Mouse (Mus musculus): ENCODE measurements around the gene Antxr1. TPM values are rescaled to one million over a fixed set of nuclear protein-coding genes. Genes with fewer than 3 reads are reported as not detected.
"Not testable (repeated sequence)": the region's sequence is repeated elsewhere in the genome, so short reads cannot be mapped to it uniquely, and the experiment has no call there.

Antxr1 gene
- polyA plus RNA-seq, 1 experiment = not detected

DNA sequence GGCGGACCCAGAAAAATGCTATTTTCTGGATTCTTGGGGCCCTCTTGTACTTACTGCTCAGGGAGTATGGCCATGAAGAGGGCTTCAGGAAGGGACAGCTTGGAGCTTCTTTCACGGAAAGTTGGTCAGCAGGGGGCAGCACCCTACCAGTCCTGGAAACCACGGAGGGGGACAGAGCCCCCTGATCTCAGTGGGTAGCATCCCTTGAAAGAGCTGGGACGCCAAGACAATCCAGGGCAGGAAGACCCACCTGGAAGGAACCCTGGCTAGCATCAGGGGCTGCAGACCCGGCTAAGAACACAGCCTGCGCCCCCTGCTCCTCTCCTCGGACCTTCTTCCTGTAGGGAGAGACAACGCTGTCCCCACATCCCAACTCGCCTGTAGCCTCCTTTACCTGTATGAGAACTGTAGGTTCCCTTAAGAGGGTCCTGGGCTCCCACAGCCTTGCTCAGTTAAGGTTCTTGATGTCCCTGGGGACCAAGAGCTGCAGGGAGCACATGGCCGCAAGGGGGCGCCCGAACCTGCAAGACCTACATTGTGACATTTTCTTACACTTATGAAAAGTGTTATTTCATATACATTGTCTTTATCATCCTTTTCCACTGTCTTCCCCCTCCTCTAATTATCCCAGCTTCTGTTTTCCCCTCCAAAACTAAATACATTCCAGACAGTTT lies 234.2 kb downstream of the Antxr1 start:
- Histone ChIP-seq H3K36me3 (ENCODE audit: control insufficient read depth) (no peaks in the 10 kb centered on the region), H3K4me3 (replicated peaks) (no peak overlapping the region), H3K27me3 (ENCODE audit: control insufficient read depth) (no peaks in the 10 kb centered on the region; the same call in 1 of the 2 replicates), H3K9me3 (ENCODE audit: control insufficient read depth, low read length) (no peaks in the 10 kb centered on the region), H3K4me1 (ENCODE audit: control insufficient read depth) (peaks cover 10% of the 10 kb centered on the region)
- no peak for TF ChIP-seq GATA1 (IDR thresholded peaks at IDR 0.05; ENCODE audit: low read length)
- TF ChIP-seq TAL1 (IDR thresholded peaks at IDR 0.05; ENCODE audit: low read length) = no peak

DNA sequence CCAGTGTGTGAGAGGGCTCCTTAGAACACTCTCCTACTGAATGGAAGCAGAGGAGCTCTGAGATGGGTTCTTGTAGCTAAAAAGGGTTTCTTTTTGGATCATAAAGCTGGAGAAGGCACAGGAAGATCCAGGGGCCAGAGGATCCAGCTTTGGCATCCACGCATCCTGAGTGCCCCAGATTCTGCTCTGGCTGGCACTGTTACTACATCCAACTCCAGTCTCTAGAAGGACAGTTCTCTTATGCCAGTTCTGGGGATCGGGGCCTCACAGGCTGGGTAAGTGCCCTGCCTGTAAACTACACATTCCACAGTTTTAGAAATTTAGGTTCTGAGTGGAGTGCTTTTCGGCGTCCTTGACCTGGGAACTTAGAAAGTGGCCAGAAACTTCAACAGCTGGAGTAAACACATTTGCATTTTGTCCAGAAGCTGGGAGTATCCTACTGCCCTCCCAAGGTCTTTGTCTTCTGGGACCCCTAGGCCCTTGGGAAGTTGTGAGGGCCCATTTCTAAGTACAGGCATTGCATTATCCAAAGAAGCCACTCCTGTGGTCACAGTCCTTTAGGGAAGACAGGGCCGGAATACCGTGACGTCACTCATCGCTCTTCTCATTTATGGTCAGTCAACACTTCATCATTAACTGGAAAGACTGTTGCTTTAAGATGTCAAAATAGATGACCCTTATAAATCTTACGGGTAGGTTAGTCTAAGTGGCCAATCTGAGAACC lies 235.2 kb downstream of the Antxr1 start:
- Histone ChIP-seq H3K4me1 (ENCODE audit: control insufficient read depth) (peaks cover 10% of the 10 kb centered on the region), H3K9me3 (ENCODE audit: control insufficient read depth, low read length) (no peaks in the 10 kb centered on the region), H3K36me3 (ENCODE audit: control insufficient read depth) (no peaks in the 10 kb centered on the region), H3K4me3 (replicated peaks) (no peak overlapping the region), H3K27me3 (ENCODE audit: control insufficient read depth) (no peaks in the 10 kb centered on the region; the same call in 1 of the 2 replicates)
- no peak for TF ChIP-seq GATA1 (IDR thresholded peaks at IDR 0.05; ENCODE audit: low read length)
- no peak for TF ChIP-seq TAL1 (IDR thresholded peaks at IDR 0.05; ENCODE audit: low read length)

GRCm38 (mm10) chr6:87099671-87100296 lies 235.8 kb downstream of the Antxr1 start:
- no peaks in the 10 kb centered on the region for H3K9me3 ChIP-seq (ENCODE audit: control insufficient read depth, low read length)
- peaks cover 10% of the 10 kb centered on the region for H3K4me1 ChIP-seq (ENCODE audit: control insufficient read depth)
- no peak overlapping the region for H3K4me3 ChIP-seq (replicated peaks)
- H3K36me3 ChIP-seq (ENCODE audit: control insufficient read depth) = no peaks in the 10 kb centered on the region
- TF ChIP-seq TAL1 (IDR thresholded peaks at IDR 0.05; ENCODE audit: low read length) = no peak
- no peaks in the 10 kb centered on the region; the same call in 1 of the 2 replicates for H3K27me3 ChIP-seq (ENCODE audit: control insufficient read depth)

- Histone ChIP-seq H3K27me3 (ENCODE audit: control insufficient read depth) (no peaks in the 10 kb centered on the region; the same call in 1 of the 2 replicates), H3K4me1 (ENCODE audit: control insufficient read depth) (peaks cover 10% of the 10 kb centered on the region), H3K4me3 (replicated peaks) (no peak overlapping the region), H3K36me3 (ENCODE audit: control insufficient read depth) (no peaks in the 10 kb centered on the region), H3K9me3 (ENCODE audit: control insufficient read depth, low read length) (no peaks in the 10 kb centered on the region)
- no peak for TF ChIP-seq TAL1 (IDR thresholded peaks at IDR 0.05; ENCODE audit: low read length)
- no peak for TF ChIP-seq GATA1 (IDR thresholded peaks at IDR 0.05; ENCODE audit: low read length)
Measured at GRCm38 (mm10) chr6:87099261-87099660, 236.4 kb downstream of the Antxr1 start.

DNA sequence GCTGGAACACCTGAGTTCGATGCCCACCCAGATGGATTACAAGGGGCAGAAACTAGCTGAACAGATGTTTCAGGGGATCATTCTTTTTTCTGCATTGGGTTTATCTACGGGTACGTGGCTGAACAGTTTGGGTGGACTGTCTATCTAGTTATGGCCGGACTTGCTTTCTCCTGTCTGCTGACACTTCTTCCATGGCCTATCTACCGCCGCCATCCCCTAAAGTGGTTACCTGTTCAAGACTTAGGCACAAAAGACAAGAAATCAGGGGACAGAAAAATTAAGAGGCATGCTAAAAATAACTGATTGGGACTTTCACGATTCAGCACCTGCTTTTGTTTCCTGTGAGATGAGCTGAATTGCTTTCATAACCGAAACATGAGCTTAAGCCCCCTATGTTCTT lies 242.0 kb downstream of the Antxr1 start:
- not testable (repeated sequence) for H3K9me3 ChIP-seq (ENCODE audit: control insufficient read depth, low read length); H3K27me3 ChIP-seq (ENCODE audit: control insufficient read depth); H3K4me3 ChIP-seq (replicated peaks)
- H3K36me3 ChIP-seq (ENCODE audit: control insufficient read depth) = peaks cover 17% of the 10 kb centered on the region
- peaks cover 15% of the 10 kb centered on the region for H3K4me1 ChIP-seq (ENCODE audit: control insufficient read depth)

DNA sequence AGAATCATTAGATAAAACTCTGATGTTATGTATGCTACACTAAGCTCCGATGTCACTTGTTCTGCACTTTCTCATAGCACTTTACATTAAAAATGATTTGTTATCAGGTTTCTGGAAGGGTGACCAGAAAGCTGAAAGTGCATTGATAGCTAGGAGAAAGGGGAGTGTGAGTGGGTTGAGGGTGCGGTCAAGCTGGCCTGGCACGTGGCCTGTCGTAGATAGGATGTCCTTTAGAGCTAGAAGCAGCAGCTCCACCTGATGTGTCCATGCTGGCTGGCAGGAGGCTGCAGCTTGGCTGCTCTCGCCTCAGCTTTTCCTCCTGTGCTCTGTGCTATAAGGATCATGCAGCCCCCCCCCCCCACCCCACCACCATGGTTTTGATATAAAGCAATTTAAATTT lies 243.1 kb downstream of the Antxr1 start:
- Histone ChIP-seq H3K9me3 (ENCODE audit: control insufficient read depth, low read length) (no peaks in the 10 kb centered on the region), H3K4me1 (ENCODE audit: control insufficient read depth) (peaks cover 15% of the 10 kb centered on the region), H3K4me3 (replicated peaks) (no peak overlapping the region), H3K36me3 (ENCODE audit: control insufficient read depth) (peaks cover 23% of the 10 kb centered on the region), H3K27me3 (ENCODE audit: control insufficient read depth) (no peaks in the 10 kb centered on the region)
- no peak for TF ChIP-seq TAL1 (IDR thresholded peaks at IDR 0.05; ENCODE audit: low read length)
- no peak for TF ChIP-seq GATA1 (IDR thresholded peaks at IDR 0.05; ENCODE audit: low read length)

DNA sequence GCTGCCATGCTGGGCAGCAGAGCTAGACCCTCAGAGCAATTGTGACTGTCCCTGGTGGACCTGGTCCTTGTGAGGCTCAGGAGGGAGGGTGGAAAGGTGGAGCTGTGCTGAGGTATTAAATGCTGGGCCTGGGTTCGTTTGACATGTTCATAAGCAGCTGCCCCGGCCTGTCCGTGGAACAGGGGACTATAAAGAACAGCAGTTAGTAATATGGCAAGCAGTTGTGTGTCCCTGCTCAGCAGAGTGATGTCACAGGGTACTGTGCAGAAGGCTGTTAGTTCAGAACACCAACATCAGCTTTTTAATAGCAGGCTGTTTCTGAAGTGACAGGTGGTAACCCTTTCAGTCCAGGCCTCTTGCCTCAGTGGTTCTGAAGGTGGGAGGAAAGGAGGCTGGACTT lies 244.7 kb downstream of the Antxr1 start:
- TF ChIP-seq GATA1 (IDR thresholded peaks at IDR 0.05; ENCODE audit: low read length) (no peak), TAL1 (IDR thresholded peaks at IDR 0.05; ENCODE audit: low read length) (no peak)
- H3K27me3 ChIP-seq (ENCODE audit: control insufficient read depth) = no peaks in the 10 kb centered on the region
- H3K4me1 ChIP-seq (ENCODE audit: control insufficient read depth) = peaks cover 15% of the 10 kb centered on the region
- peaks cover 33% of the 10 kb centered on the region for H3K36me3 ChIP-seq (ENCODE audit: control insufficient read depth)
- H3K9me3 ChIP-seq (ENCODE audit: control insufficient read depth, low read length) = no peaks in the 10 kb centered on the region
- no peak overlapping the region for H3K4me3 ChIP-seq (replicated peaks)

DNA sequence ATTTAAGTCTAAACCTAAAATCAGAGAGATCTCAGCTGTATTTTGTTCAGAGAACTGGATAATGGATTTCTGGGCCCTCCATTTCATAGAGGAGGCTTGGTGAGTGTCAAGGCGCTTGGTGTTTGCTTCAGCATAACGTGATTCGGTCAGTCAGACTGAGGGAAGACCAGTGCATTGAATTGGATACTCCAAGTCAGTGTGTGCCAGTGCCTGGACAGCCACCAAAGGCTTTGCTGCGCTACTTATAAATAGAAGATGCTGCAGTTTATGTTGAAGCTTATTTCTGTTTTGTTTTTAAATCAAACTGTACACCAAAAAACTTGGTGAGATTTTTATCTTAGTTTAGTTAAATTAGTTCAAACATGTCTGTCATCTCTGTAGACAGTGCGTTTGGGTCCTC lies 247.3 kb downstream of the Antxr1 start:
- Histone ChIP-seq H3K9me3 (ENCODE audit: control insufficient read depth, low read length) (no peaks in the 10 kb centered on the region), H3K27me3 (ENCODE audit: control insufficient read depth) (no peaks in the 10 kb centered on the region), H3K4me1 (ENCODE audit: control insufficient read depth) (peaks cover 23% of the 10 kb centered on the region), H3K4me3 (replicated peaks) (no peak overlapping the region), H3K36me3 (ENCODE audit: control insufficient read depth) (peaks cover 46% of the 10 kb centered on the region)
- TF ChIP-seq TAL1 (IDR thresholded peaks at IDR 0.05; ENCODE audit: low read length) (no peak), GATA1 (IDR thresholded peaks at IDR 0.05; ENCODE audit: low read length) (no peak)

DNA sequence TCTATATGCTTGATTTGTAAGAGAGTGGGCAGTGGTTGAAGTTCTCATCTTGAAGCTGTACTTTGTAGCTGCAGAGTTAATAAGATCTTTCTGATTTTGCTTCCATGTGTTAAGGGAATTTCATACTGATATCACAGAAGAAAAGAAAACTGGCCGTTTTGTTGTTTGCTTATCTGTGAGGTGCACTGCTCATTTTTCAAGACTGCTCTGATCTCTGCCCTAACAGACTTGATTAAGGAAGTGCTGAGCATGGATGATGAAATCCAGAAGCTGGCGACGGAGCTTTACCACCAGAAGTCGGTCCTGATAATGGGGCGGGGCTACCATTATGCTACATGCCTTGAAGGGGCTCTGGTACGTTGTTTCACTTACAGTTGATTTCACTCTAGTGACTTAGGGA lies 250.6 kb downstream of the Antxr1 start:
- TF ChIP-seq TAL1 (IDR thresholded peaks at IDR 0.05; ENCODE audit: low read length) = no peak
- no peak for TF ChIP-seq GATA1 (IDR thresholded peaks at IDR 0.05; ENCODE audit: low read length)
- Histone ChIP-seq H3K9me3 (ENCODE audit: control insufficient read depth, low read length) (no peaks in the 10 kb centered on the region), H3K4me3 (replicated peaks) (no peak overlapping the region), H3K36me3 (ENCODE audit: control insufficient read depth) (peaks cover 51% of the 10 kb centered on the region), H3K4me1 (ENCODE audit: control insufficient read depth) (peaks cover 10% of the 10 kb centered on the region), H3K27me3 (ENCODE audit: control insufficient read depth) (no peaks in the 10 kb centered on the region)

Other genes with a start within 250 kb of the Antxr1 start
- gene D6Ertd527e, start 231.1 kb downstream of the Antxr1 start, polyA plus RNA-seq (2012) = not detected in 2 replicates
- gene Gkn1, start 15.1 kb upstream of the Antxr1 start, polyA plus RNA-seq (2012) = not detected in 2 replicates
- not detected in 2 replicates for gene Gkn2, start 37.5 kb upstream of the Antxr1 start, polyA plus RNA-seq (2012)
- not detected in 2 replicates for gene Gkn3, start 53.1 kb upstream of the Antxr1 start, polyA plus RNA-seq (2012)
- not detected in 2 replicates for gene Bmp10, start 93.2 kb upstream of the Antxr1 start, polyA plus RNA-seq (2012)
- not detected in 2 replicates for gene Arhgap25, start 197.4 kb upstream of the Antxr1 start, polyA plus RNA-seq (2012)